Mouse (Mus musculus) left cerebral cortex, postnatal 25 days (tissue): ENCODE measurements around the gene Clic3. TPM values are rescaled to one million over a fixed set of nuclear protein-coding genes. Genes with fewer than 3 reads are reported as not detected.
A peak's percentile ranks its signal among the peaks of the same experiment; 100 is the strongest.
"Not testable (repeated sequence)": the region's sequence is repeated elsewhere in the genome, so short reads cannot be mapped to it uniquely, and the experiment has no call there.

Source experiments
- DNase-seq, 2 experiments: peaks; one replicate each; pipeline ENCODE4 v3.0.0; 2022; ENCODE audit warnings: low spot score in 2 of 2, mixed read lengths in 1 of 2
- intact Hi-C: fragments of 180-260 bp; cut with DNase I; formaldehyde crosslinking; loops from one replicate; pipeline ENCODE4 v1.15.1; 2025
- total RNA-seq, 2 experiments: library from RNA; stranded (reverse); gene quantifications; 2 replicates each; pipeline ENCODE4 v1.2.3; 2021

Gene Clic3
- under 1 TPM in 1 of 2 experiments, not detected in 1; 0.69 TPM for total RNA-seq

DNA sequence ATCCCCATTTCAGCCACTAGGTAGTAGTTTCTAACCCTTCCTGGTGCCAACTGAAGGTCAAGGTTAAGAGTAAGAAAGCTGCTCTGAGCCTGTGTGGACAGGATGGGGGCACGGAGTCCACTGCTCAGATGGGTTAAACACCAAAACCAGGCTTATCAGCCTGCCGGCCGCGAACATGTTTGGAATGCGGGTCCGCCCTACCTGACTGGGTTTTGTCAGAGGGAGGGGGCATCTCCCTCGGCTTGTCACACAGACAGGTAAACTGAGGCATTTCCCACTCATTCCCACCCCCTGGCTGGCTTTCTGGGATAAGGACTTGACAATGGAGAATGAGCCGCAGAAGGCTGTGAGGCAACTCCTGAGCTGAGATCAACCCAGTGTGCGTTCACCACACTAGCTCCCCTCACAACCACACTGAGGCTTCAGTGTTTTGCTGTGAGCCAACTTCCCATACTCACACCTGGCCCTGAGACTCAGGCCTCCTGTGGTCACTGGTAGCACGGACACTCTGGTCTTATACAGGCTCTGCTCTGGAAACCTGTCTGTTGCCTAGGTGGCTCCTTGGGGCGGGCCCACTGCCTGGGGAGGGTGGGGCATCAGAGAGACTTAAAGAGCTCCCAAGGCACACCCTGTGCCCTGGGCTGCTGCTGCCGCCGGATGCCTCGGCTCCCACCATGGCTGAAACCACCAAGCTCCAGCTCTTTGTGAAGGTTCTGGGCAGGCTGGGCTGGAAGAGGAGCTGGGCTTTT lies at the start of gene Clic3:
Gene Clic3, plus strand, starts transcription at position 634 of the 749 bp plus-strand sequence.
- DNase-seq = no peak
- intact Hi-C loops = no loop called here

DNA sequence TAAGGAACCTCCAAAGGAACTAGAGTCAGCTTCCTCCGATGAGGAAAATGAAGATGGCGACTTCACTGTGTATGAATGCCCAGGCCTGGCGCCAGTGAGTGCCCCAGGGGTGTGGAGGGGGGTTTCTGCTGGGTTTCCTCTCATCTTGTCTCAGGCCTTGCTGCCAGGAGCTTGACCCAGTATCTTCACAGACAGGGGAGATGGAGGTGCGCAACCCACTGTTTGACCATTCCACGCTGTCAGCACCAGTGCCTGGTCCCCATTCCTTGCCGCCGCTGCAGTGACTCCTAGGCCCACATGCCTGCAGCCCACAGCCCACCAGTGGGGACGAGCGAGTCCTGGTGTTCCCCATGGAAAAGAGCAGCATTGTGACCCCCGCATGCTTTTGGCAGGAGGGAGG lies 47.7 kb upstream of the Clic3 start:
- DNase-seq = no peak
- intact Hi-C loops = no loop called here

DNA sequence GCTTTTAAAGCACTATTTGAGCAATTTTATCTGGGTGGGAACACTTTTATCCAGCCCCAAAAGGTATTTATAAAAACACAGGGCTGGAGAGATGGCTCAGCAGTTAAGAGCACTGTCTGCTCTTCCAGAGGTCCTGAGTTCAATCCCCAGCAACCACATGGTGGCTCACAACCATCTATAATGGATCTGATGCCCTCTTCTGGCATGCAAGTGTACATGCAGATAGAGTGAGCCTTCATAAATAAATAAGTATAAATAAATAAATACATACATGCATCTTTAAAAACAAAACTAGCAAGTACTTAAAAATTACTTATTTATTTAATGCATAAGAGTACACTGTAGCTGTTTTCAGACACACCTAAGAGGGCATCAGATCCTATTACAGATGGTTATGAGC lies 43.2 kb upstream of the Clic3 start:
- intact Hi-C loops, DNase-seq: not testable (repeated sequence)

DNA sequence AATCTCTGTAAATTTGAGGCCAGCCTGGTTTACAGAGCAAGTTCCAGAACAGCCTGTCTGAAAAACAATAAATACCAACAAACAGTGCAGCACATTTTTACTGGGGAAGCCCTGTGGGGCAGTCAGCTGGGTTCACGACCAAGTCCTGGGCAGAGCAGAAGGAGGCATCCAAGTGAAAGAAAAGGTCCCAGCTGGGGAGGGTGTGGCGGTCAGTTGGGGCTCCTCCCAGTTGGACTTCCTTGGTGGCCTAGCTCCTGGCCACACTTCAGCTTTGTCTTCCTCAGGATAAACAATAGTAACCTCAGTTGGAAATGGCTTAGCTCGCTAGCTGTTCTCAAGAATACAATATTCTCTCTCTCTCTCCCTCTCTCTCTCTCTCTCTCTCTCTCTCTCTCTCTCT lies 39.2 kb upstream of the Clic3 start:
- intact Hi-C loops = no loop called here
- DNase-seq = no peak

DNA sequence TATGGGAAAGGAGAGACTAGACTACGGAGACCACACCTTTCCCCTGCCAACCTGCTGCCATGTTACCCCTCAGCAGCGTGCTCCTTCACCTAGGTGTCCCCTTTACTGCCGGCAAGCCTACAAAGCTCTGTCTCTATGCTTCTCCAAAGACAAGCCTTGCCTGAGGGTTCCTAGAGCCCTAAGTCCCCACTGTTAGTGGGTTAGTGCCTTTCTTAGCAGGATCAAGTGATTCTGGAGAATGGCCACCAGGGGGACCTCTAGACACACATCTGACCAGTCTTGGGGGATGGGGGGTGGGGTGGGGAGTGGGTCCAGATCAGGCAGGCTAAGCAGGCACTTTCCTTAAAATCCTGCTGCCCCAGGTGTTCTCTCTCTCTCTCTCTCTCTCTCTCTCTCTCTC lies 34.7 kb upstream of the Clic3 start:
- peak; percentile 28 to 57 for DNase-seq
- intact Hi-C loops = loop anchor here (10.0 kb wide), 1 partner anchor 63 kb away; no protein-coding TSS in a partner anchor

DNA sequence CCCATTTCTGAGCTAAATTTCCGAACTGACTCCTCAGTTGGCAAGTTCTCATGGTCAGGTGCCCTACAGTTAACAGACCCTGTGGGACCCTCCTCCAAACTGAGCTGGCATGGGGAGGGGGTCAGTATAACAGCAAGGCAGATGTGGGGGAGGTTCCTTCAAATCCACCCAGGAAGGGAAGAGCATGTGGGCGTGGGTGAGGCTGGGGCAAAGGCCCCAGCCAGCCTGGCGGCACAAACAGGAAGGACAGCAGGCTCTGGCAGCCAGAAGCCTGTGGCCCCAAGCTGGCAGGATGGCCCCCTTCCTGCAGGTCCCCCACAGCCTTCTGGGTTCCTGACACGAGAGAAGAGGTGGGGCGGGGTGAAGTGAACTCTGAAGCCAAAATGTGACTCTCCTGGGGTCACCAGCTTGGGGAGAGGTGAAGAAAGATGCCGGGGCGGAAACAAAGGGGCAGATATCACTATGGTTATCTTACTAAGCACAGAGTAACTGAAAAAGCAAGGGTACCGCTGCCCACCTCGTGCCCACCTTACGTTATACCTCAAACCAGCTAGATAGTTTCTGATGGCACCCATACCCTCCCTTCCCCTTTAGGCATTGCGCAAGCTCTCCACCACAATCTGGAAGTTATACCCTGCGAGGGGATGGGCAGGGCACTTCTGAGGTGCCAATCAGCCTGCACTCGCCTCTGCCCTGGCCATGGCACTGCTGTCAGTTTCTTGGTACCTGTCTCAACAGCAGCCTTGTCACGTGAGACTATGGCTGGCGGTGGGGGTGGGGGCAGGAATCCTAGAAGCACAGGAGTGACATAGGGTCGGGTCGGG lies 33.8 kb upstream of the Clic3 start, which contains the start of gene Fut7:
Gene Fut7, plus strand, starts transcription at position 681 of the 824 bp plus-strand sequence.
- DNase-seq = no peak
- intact Hi-C loops = loop anchor here (10.0 kb wide), 1 partner anchor 62 kb away; no protein-coding TSS in a partner anchor

DNA sequence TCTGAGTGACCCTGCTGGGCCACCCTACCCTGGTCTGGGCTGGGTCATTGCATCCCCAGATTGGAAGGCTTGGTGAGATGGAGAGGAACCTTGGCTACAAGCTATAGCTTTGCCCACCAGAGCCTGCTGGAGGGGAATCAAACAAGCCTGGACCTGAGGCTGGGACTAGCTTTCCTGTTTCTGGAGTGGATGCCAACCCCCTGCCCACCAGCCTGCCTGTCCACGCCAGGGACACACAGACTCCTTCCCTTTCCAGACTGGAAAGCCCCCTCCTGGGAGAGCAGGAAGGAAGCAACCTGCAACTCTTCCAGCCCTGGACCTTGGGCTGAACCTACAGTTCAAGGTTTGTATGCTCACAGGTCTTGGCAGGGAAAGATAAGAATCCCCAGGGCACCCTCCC lies 33.0 kb upstream of the Clic3 start:
- intact Hi-C loops = loop anchor here (10.0 kb wide), 1 partner anchor 61 kb away; no protein-coding TSS in a partner anchor
- no peak for DNase-seq

DNA sequence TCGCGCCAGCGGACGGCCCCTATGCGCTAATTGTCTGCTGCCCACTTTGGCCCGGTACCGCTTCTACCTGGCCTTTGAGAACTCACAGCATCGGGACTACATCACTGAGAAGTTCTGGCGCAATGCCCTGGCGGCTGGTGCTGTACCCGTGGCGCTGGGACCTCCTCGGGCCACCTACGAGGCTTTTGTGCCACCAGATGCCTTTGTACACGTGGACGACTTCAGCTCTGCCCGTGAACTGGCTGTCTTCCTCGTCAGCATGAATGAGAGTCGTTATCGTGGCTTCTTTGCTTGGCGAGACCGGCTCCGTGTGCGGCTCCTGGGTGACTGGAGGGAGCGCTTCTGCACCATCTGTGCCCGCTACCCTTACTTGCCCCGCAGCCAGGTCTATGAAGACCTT lies 31.2 kb upstream of the Clic3 start:
- intact Hi-C loops = loop anchor here (10.0 kb wide), 1 partner anchor 59 kb away; no protein-coding TSS in a partner anchor
- DNase-seq = no peak

DNA sequence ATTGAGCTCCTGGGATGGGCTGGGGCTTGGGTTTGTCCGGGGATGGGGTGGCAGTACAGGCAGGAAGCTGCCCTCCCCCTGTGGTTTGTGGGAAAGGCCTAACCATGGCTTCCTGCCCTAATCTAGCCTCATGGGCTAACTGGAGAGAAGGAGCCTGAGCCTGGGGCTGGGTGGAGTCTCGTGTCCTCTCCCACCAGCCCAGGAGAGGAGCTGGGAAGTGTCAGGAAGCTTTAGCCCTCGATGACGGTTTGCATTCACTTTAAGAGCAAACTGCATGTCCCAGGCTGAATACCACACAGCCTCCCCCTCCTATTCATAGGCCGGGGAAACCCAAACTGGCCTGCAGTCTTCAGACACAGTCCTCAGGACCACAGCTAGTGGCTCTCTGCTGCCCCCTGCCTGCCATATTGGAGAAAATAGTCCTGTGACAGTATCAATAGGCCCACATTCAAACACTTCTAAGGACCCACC lies 29.9 kb upstream of the Clic3 start:
- intact Hi-C loops = loop anchor here (10.0 kb wide), 1 partner anchor 58 kb away; no protein-coding TSS in a partner anchor
- DNase-seq = peak; percentile 62 to 74

DNA sequence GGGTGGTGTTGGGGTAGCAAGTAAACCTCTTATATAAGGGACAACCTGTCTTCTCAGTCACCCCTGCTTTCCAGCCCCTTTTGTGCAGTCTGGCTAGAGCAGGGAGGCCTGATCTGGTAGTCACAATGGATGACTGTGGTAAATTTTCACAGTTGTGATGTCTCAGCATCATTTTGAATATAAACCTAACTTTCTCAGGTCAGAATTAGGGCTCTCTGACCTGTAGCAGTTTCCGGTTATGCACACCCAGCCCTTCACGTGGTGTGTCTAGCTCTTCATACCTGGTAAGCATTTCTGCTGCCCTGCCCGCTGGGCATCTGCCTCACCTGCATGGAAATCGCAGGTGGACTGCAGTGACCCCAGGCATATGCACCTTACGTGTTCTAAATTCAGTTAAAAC lies 29.4 kb upstream of the Clic3 start:
- intact Hi-C loops = loop anchor here (10.0 kb wide), 1 partner anchor 58 kb away; no protein-coding TSS in a partner anchor

DNA sequence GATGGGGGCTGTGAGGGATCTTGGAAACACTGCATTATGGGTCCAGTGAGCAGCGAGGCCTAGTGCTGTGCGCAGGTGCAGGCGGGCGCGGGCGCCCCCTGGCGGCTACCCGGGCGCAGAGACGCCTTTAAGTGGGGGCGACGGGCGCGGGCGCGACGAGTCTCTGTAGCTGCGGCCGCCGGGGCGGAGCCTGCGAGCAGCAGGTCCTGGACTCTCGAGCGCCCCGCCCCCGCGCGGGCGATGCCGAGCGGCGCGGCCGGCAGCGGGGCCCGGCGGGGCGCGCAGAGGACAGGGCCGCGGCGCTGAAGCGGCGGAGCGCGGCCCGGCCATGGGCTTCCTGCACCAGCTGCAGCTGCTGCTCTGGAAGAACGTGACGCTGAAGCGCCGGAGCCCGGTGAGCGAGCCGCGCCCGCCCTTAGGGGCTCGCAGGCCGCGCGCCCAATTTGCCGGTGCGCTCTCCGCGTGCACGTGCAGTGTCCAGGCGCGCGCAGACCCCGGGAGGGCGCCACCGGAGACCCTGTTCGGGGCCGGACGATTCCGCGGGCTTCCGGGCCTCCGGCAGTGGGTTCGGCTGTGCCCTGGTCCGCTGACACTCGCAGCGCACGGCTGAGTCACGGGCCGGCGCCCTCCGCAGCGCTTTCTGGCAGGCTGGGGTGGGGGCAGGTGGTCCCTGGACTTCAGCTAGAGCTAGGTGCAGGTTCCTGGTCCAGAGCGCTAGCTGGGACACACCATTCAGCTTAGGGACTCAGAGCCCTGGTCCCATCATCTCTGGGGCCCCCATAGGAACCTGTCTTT lies 28.0 kb upstream of the Clic3 start, which contains the start of gene Abca2:
Gene Abca2, plus strand, starts transcription at position 262 of the 795 bp plus-strand sequence.
- intact Hi-C loops = loop anchor here (1.0 to 10.0 kb wide), 4 partner anchors 25 to 72 kb away; partner anchors contain the start of genes C8g, Fbxw5 and Paxx
- peak; percentile 98 for DNase-seq

More for the DNA sequence above, 29.4 kb upstream of the Clic3 start:
- DNase-seq = no peak

DNA sequence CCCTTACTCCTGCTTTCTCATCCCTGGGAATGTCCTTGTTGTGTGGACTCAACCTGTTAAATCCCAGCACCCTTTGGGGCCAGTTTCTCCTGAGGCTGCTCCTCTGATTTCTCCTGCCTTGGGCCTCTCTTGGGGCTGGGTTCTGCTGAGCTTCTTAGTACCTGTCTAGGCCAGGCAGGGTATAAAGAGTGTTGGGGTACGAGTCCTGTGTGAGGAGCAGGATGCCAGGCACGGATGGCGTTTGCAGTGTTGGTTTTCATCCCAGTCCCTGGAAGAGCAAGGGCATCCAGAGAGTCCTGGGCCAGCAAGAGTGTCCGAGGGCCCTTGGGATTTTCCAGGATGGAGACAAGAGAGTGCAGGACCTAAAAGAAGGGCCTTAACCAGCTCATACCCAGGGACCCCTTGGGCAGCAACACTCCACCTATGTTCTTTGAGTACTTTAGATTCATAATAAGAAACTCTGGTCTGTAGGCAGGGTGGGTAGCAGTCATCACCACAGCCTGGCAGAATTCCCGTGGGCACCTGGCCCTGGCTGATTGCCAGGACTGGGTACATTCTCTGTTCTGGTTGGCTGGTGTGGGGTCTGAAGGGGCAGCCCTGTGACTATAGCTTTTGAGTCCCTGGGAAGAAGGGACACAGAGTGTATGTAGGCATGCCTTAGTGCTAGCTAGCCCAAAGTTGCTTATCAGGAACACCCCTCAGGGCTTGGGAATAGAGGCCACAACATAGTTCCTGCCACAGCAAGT lies 27.0 kb upstream of the Clic3 start:
- no peak for DNase-seq
- intact Hi-C loops = loop anchor here (2.0 to 10.0 kb wide), 3 partner anchors 31 to 71 kb away; partner anchors contain the start of genes C8g, Fbxw5 and Paxx

DNA sequence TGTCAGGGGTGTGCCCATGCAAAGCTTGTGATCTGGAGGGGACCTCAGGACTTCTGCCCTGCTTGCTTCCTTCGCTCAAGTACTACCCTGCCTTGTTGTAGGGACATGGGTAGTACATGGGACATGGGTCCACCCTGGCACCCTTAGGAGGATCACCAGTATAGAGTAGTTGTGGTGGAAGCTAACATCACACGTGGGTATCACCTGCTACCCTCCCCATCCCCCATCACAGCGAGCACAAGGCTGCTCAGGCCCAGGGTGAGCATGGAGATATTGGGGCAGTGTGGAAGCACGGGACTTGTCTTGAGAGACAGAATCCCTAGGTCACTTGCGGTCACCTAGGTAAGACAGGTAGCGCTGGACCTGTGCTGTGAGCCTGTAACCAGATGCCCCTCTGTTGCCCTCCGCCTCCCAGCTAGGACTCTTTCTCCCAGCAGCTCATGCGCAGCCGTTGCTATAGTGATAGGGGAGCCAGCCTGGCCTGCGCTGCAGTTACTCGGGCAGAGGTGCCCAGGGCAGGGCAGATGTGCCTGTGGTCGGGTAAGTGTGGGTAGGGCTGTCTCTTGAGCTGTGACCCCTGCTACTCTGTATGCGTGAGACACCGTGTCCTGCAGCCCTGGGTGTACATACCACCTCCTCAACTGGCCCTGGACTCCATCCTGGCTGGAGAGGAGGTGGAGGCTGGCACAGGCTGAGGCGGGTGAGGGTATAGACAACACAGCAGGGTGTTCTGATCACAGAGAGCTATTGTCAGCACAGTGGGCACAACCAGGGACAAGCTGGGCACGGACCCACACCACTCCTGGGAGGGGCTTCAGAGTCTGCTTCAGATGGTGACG lies 26.0 kb upstream of the Clic3 start:
- DNase-seq = peak; percentile 35 to 42
- intact Hi-C loops = no loop called here

DNA sequence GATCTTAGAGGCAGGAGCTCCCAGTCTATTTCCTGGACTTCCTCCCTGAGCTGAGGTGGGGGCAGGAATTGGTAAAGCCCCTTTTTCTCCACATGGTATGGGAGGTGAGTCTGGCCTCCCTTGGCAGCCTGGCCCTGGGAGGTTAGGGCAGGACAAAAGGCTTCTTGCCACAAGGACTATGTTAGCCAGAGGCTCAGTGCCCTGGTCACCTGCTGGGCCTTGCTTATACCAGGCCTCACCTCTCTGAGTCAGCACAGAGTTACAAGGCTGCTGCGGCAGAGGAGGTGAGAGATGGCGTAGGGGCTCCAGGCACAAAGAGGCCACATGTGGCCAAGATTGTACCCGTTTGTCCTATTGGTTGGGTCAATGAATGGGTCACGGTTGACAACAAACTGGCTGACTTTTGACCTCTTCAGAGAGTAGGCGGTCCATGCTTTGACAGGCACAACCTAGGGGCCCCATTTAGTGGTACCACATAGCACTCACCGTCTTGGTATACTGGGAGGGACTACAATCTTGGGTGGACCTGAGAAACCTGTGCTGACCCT lies 25.3 kb upstream of the Clic3 start:
- no peak for DNase-seq
- intact Hi-C loops = no loop called here

DNA sequence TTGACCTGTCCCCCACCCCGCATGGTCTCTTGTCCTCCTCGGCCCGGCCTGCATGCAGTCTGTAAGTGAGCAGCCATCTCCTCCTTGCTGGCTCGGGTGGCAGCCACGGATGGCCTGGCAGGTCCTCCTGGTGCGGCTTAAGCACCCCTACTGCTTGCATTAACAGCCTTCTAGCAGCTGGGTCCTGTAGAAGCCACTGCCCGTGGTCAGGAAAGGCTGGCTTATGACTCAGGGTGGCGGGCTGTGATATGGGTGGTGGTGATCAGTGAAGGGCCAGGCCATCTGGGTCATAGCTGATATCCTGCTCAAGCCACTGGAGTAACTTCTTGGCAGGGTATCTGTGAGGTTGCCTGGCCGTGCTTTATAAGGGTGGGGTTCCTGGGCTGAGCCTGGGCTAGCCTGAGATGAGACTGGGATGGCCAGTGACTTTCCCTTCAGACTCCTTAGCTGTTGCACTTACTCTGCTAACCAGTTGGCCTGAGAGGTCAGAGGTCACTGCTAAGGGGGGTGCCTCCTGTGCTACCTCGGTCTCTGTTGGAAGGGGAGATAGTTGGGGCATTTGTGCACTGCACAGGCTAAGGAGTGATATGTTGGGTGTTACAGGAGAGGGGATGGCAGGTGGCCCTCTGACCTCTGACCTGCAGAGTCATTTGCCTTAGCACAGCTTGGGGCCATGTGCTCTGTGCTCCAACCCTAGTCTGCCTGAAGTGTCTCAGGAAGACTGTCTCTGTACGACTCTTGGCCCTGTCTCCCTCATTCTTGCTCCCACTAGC lies 24.1 kb upstream of the Clic3 start:
- intact Hi-C loops = no loop called here
- no peak for DNase-seq

DNA sequence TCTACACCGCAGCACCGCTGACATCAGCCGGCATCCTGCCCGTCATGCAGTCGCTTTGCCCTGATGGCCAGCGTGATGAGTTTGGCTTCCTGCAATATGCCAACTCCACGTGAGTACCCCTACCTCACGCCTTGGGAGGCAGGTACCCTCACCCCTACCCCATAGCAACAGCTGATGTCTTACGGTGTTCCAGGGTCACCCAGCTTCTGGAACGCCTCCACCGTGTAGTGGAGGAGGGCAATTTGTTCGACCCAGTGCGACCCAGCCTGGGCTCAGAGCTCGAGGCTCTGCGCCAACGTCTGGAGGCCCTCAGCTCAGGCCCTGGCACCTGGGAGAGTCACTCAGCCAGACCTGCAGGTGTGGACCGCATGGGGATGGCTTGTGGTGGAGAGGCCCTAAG lies 23.5 kb upstream of the Clic3 start:
- DNase-seq = no peak

DNA sequence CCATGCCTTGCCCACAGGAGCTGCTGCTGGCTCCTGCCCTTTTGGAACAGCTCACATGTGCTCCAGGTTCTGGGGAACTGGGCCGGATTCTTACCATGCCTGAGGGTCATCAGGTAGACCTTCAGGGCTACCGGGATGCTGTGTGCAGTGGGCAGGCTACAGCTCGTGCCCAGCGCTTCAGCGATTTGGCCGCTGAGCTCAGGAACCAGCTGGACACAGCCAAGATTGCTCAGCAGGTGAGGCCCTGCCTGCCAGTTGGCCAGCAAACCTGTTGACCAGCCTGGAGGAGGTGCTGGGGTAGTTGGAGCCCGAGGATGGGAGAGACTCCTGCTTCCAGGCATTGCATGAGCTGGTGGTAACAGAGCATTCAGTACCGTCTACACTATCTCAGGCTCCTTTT lies 22.3 kb upstream of the Clic3 start:
- DNase-seq = no peak

More for the DNA sequence above, 23.5 kb upstream of the Clic3 start:
- intact Hi-C loops = no loop called here

More for the DNA sequence above, 22.3 kb upstream of the Clic3 start:
- intact Hi-C loops = no loop called here
